Mouse (Mus musculus): ENCODE results near the gene Cald1. TPM values are rescaled to one million over a fixed set of nuclear protein-coding genes. Genes with fewer than 3 reads are reported as not detected.

Gene Cald1
- polyA plus RNA-seq, 1 experiment from 2014 or later = 171 TPM

GRCm38 (mm10) chr6:34796881-34797280, 198.6 kb downstream of the Cald1 start:
- ATAC-seq (ENCODE audit: low FRiP score) (no peak), DNase-seq (ENCODE audit: low spot score) (no peak)
- 81% methylated on average over 3 of the region's 3 CpGs for WGBS
- no peak overlapping the region for H3K9ac ChIP-seq (ENCODE audit: low read depth, low read length)
- no peaks in the 10 kb centered on the region for H3K36me3 ChIP-seq (ENCODE audit: control insufficient read depth, insufficient read depth, low read length)
- no peak overlapping the region for H3K4me2 ChIP-seq (replicated peaks; ENCODE audit: low read depth, low read length)
- no peaks in the 10 kb centered on the region for H3K27me3 ChIP-seq (ENCODE audit: control insufficient read depth, insufficient read depth, low read length)
- no peaks in the 10 kb centered on the region for H3K4me1 ChIP-seq (replicated peaks; ENCODE audit: control insufficient read depth, insufficient read depth, low read length)
- no peak overlapping the region for H3K4me3 ChIP-seq (ENCODE audit: low read depth, low read length)
- H3K27ac ChIP-seq (ENCODE audit: low read depth, low read length) = no peak overlapping the region
- no peaks in the 10 kb centered on the region for H3K9me3 ChIP-seq (ENCODE audit: control insufficient read depth, low read length)

GRCm38 (mm10) chr6:34797887-34798286, 199.6 kb downstream of the Cald1 start:
- WGBS = 77% methylated on average over 3 of the region's 3 CpGs
- DNase-seq (ENCODE audit: low spot score) = no peak
- no peak for ATAC-seq (ENCODE audit: low FRiP score)
- Histone ChIP-seq H3K9ac (ENCODE audit: low read depth, low read length) (no peak overlapping the region), H3K27ac (ENCODE audit: low read depth, low read length) (no peak overlapping the region), H3K9me3 (ENCODE audit: control insufficient read depth, low read length) (no peaks in the 10 kb centered on the region), H3K4me3 (ENCODE audit: low read depth, low read length) (no peak overlapping the region), H3K4me1 (replicated peaks; ENCODE audit: control insufficient read depth, insufficient read depth, low read length) (no peaks in the 10 kb centered on the region), H3K4me2 (replicated peaks; ENCODE audit: low read depth, low read length) (no peak overlapping the region), H3K36me3 (ENCODE audit: control insufficient read depth, insufficient read depth, low read length) (no peaks in the 10 kb centered on the region), H3K27me3 (ENCODE audit: control insufficient read depth, insufficient read depth, low read length) (no peaks in the 10 kb centered on the region)

GRCm38 (mm10) chr6:34805582-34805981, 207.3 kb downstream of the Cald1 start:
- no peaks in the 10 kb centered on the region for H3K4me1 ChIP-seq (replicated peaks; ENCODE audit: control insufficient read depth, insufficient read depth, low read length)
- no peak overlapping the region for H3K4me3 ChIP-seq (ENCODE audit: low read depth, low read length)
- H3K9ac ChIP-seq (ENCODE audit: low read depth, low read length) = no peak overlapping the region
- H3K9me3 ChIP-seq (ENCODE audit: control insufficient read depth, low read length) = no peaks in the 10 kb centered on the region
- WGBS = 84% methylated on average over 2 of the region's 2 CpGs
- H3K36me3 ChIP-seq (ENCODE audit: control insufficient read depth, insufficient read depth, low read length) = no peaks in the 10 kb centered on the region
- no peak for DNase-seq (ENCODE audit: low spot score)
- no peak overlapping the region for H3K27ac ChIP-seq (ENCODE audit: low read depth, low read length)
- no peaks in the 10 kb centered on the region for H3K27me3 ChIP-seq (ENCODE audit: control insufficient read depth, insufficient read depth, low read length)
- ATAC-seq (ENCODE audit: low FRiP score) = no peak
- H3K4me2 ChIP-seq (replicated peaks; ENCODE audit: low read depth, low read length) = no peak overlapping the region

- 90% methylated on average over 4 of the region's 4 CpGs for WGBS
- Histone ChIP-seq H3K4me3 (ENCODE audit: low read depth, low read length) (no peak overlapping the region), H3K27ac (ENCODE audit: low read depth, low read length) (no peak overlapping the region), H3K4me2 (replicated peaks; ENCODE audit: low read depth, low read length) (no peak overlapping the region), H3K27me3 (ENCODE audit: control insufficient read depth, insufficient read depth, low read length) (no peaks in the 10 kb centered on the region), H3K9ac (ENCODE audit: low read depth, low read length) (no peak overlapping the region), H3K9me3 (ENCODE audit: control insufficient read depth, low read length) (no peaks in the 10 kb centered on the region), H3K36me3 (ENCODE audit: control insufficient read depth, insufficient read depth, low read length) (no peaks in the 10 kb centered on the region), H3K4me1 (replicated peaks; ENCODE audit: control insufficient read depth, insufficient read depth, low read length) (no peaks in the 10 kb centered on the region)
- ATAC-seq (ENCODE audit: low FRiP score) (no peak), DNase-seq (ENCODE audit: low spot score) (no peak)
Measured at GRCm38 (mm10) chr6:34810651-34811050, 212.4 kb downstream of the Cald1 start.

GRCm38 (mm10) chr6:34824406-34824805, 226.1 kb downstream of the Cald1 start:
- no peaks in the 10 kb centered on the region for H3K36me3 ChIP-seq (ENCODE audit: control insufficient read depth, insufficient read depth, low read length)
- H3K4me2 ChIP-seq (replicated peaks; ENCODE audit: low read depth, low read length) = no peak overlapping the region
- H3K27me3 ChIP-seq (ENCODE audit: control insufficient read depth, insufficient read depth, low read length) = no peaks in the 10 kb centered on the region
- ATAC-seq (ENCODE audit: low FRiP score) = no peak
- DNase-seq (ENCODE audit: low spot score) = no peak
- H3K4me3 ChIP-seq (ENCODE audit: low read depth, low read length) = no peak overlapping the region
- no peak overlapping the region for H3K27ac ChIP-seq (ENCODE audit: low read depth, low read length)
- no peak overlapping the region for H3K9ac ChIP-seq (ENCODE audit: low read depth, low read length)
- H3K4me1 ChIP-seq (replicated peaks; ENCODE audit: control insufficient read depth, insufficient read depth, low read length) = no peaks in the 10 kb centered on the region
- no peaks in the 10 kb centered on the region for H3K9me3 ChIP-seq (ENCODE audit: control insufficient read depth, low read length)

Other genes starting within 250 kb of the Cald1 start
- 31.8 and 33.0 TPM in 2 replicates for gene Akr1b8, start 244.4 kb upstream of the Cald1 start, polyA plus RNA-seq (2014; fragmentation: Nextera tagmentation; extraction: Ambion mirVana)
- gene Akr1b10, start 214.3 kb upstream of the Cald1 start, polyA plus RNA-seq (2014; fragmentation: Nextera tagmentation; extraction: Ambion mirVana) = 14.8 and 18.5 TPM in 2 replicates
- gene Akr1b7, start 186.2 kb upstream of the Cald1 start, polyA plus RNA-seq (2014; fragmentation: Nextera tagmentation; extraction: Ambion mirVana) = not detected in 2 replicates
- 60.6 and 70.0 TPM in 2 replicates for gene Bpgm, start 122.3 kb upstream of the Cald1 start, polyA plus RNA-seq (2014; fragmentation: Nextera tagmentation; extraction: Ambion mirVana)
- gene Agbl3, start 181.9 kb downstream of the Cald1 start, polyA plus RNA-seq (2014; fragmentation: Nextera tagmentation; extraction: Ambion mirVana) = 7.1 TPM in 2 replicates